Comparison of ENCODE assay signal across 10 mouse cellular contexts in genomic region chr1:51687484-51688223, GRCm38 (mm10).
DNase-seq lines count a peak whose midpoint lies in the region; ATAC-seq and TF ChIP-seq lines count a peak whose summit lies in the region.
"Had no signal": no experiment of that assay in that cellular context is flagged by ENCODE, and none has a peak within 500 bp of the region (broad histone marks: within the 10 kb centered on the region; RNA-seq: fewer than 3 reads in every experiment).

No protein-coding gene starts in this region.

- H3K9ac ChIP-seq in embryonic facial prominence, embryonic 12.5 days, result no peak overlapping the region
- H3K9ac ChIP-seq in hindbrain, embryonic 14.5 days, result no peak overlapping the region
- no peak overlapping the region for H3K9ac ChIP-seq in midbrain, postnatal 0 days (replicated peaks; ENCODE audit: low read length, poor library complexity, severe bottlenecking)

- peak; percentile 12 to 31 for DNase-seq in left cerebral cortex, postnatal 14 days (ENCODE audit: low spot score in 2 of 2)
- no peak for DNase-seq in left cerebral cortex, postnatal 10 days (ENCODE audit: extremely low spot score in 1 of 2, low spot score in 2 of 2)
- peak; percentile 53 for DNase-seq in hindbrain, embryonic 14.5 days (ENCODE audit: low spot score)
- peak; percentile 79 for DNase-seq in midbrain, postnatal 0 days (ENCODE audit: low spot score)
- no peak for DNase-seq in layer of hippocampus, postnatal 36 days
- no peak for DNase-seq in cerebellum, adult 11-12 months
- no peak for DNase-seq in gastrocnemius, adult 8-10 months (ENCODE audit: low spot score in 2 of 2)
- DNase-seq: kidney, postnatal 25 days; right cerebral cortex, adult 18-20 months had no signal

- peak overlapping the region; percentile 15; the same call in 1 of the 2 replicates for H3K4me2 ChIP-seq in embryonic facial prominence, embryonic 12.5 days (replicated peaks)
- peak overlapping the region; percentile 25; the same call in 1 of the 2 replicates for H3K4me2 ChIP-seq in hindbrain, embryonic 14.5 days (replicated peaks)
- 0 out of 2 replicates have a peak overlapping the region, but pooled peaks have one; percentile 6 for H3K4me2 ChIP-seq in midbrain, postnatal 0 days (ENCODE audit: low read depth, low read length, poor library complexity, severe bottlenecking)

- no peak for ATAC-seq in embryonic facial prominence, embryonic 12.5 days (ENCODE audit: insufficient number of reproducible peaks, insufficient read depth, low FRiP score, low TSS enrichment)
- peak; percentile 85 for ATAC-seq in hindbrain, embryonic 14.5 days (ENCODE audit: low FRiP score)
- peak; percentile 94 for ATAC-seq in midbrain, postnatal 0 days (ENCODE audit: low FRiP score)

- H3K27me3 ChIP-seq in embryonic facial prominence, embryonic 12.5 days, result no peaks in the 10 kb centered on the region
- no peaks in the 10 kb centered on the region for H3K27me3 ChIP-seq in hindbrain, embryonic 14.5 days (ENCODE audit: control insufficient read depth, insufficient read depth, low read length)
- H3K27me3 ChIP-seq in midbrain, postnatal 0 days (ENCODE audit: insufficient read depth, low read length), result no peaks in the 10 kb centered on the region

- no peak overlapping the region for H3K27ac ChIP-seq in embryonic facial prominence, embryonic 12.5 days
- peak overlapping the region; percentile 76 for H3K27ac ChIP-seq in hindbrain, embryonic 14.5 days
- peak overlapping the region; percentile 86 for H3K27ac ChIP-seq in midbrain, postnatal 0 days (ENCODE audit: low read depth, low read length)

- no peaks in the 10 kb centered on the region for H3K36me3 ChIP-seq in embryonic facial prominence, embryonic 12.5 days
- H3K36me3 ChIP-seq in hindbrain, embryonic 14.5 days (replicated peaks; ENCODE audit: control insufficient read depth, insufficient read depth), result no peaks in the 10 kb centered on the region
- H3K36me3 ChIP-seq in midbrain, postnatal 0 days (ENCODE audit: insufficient read depth, low read length), result no peaks in the 10 kb centered on the region

- peaks cover 3% of the 10 kb centered on the region; the same call in 1 of the 2 replicates for H3K4me1 ChIP-seq in embryonic facial prominence, embryonic 12.5 days
- H3K4me1 ChIP-seq in hindbrain, embryonic 14.5 days (replicated peaks; ENCODE audit: control insufficient read depth, insufficient read depth, low read length), result peaks cover 12% of the 10 kb centered on the region; the same call in 1 of the 2 replicates
- H3K4me1 ChIP-seq in midbrain, postnatal 0 days (ENCODE audit: insufficient read depth, low read length), result no peaks in the 10 kb centered on the region

- 38% methylated on average over 7 of the region's 7 CpGs for WGBS in embryonic facial prominence, embryonic 12.5 days
- 36% methylated on average over 7 of the region's 7 CpGs for WGBS in hindbrain, embryonic 14.5 days
- WGBS in midbrain, postnatal 0 days, result 19% methylated on average over 7 of the region's 7 CpGs

- intact Hi-C loops in left cerebral cortex, postnatal 14 days (cut with DNase I), result no loop called here
- intact Hi-C loops in left cerebral cortex, postnatal 10 days (cut with DNase I), result no loop called here

- TF ChIP-seq CTCF in midbrain, postnatal 0 days (IDR thresholded peaks at IDR 0.05), result no peak

- no peak overlapping the region for H3K4me3 ChIP-seq in embryonic facial prominence, embryonic 12.5 days
- no peak overlapping the region for H3K4me3 ChIP-seq in hindbrain, embryonic 14.5 days (replicated peaks; ENCODE audit: low read length)
- no peak overlapping the region for H3K4me3 ChIP-seq in midbrain, postnatal 0 days (ENCODE audit: low read depth, low read length)

- no peaks in the 10 kb centered on the region for H3K9me3 ChIP-seq in embryonic facial prominence, embryonic 12.5 days
- H3K9me3 ChIP-seq in hindbrain, embryonic 14.5 days (ENCODE audit: control insufficient read depth, low read length), result no peaks in the 10 kb centered on the region
- H3K9me3 ChIP-seq in midbrain, postnatal 0 days (ENCODE audit: low read length), result no peaks in the 10 kb centered on the region

Comparison
In these comparisons a context has a peak if more than half of its experiments do, and no peak if none do; other contexts are left out.
1. DNase-seq: peak in left cerebral cortex, postnatal 14 days (2 of 2), hindbrain, embryonic 14.5 days (single experiment) and midbrain, postnatal 0 days (single experiment); none in left cerebral cortex, postnatal 10 days (0 of 2), layer of hippocampus, postnatal 36 days (0 of 2), cerebellum, adult 11-12 months (single experiment) and gastrocnemius, adult 8-10 months (0 of 2).
2. Peak in every context shown above with its lines, with median percentiles within 50 percentile points of each other: H3K4me2 ChIP-seq.